Mouse (Mus musculus) C2C12 (cell line): Measurements from ENCODE around the gene Mpp3.

ENCODE experiments used
- MAX ChIP-seq: IDR thresholded peaks from one replicate; pipeline ENCODE4 v1.6.1; 2011; ENCODE audit warnings: mild to moderate bottlenecking, control low read depth
- MYOG ChIP-seq: IDR thresholded peaks from one replicate; pipeline ENCODE4 v1.6.1; 2011; ENCODE audit not compliant: control insufficient read depth, insufficient read length; ENCODE audit errors: extremely low read depth
- USF1 ChIP-seq: IDR thresholded peaks from one replicate; pipeline ENCODE4 v1.6.1; 2011; ENCODE audit warnings: low read depth, mild to moderate bottlenecking, control low read depth, moderate library complexity

DNA sequence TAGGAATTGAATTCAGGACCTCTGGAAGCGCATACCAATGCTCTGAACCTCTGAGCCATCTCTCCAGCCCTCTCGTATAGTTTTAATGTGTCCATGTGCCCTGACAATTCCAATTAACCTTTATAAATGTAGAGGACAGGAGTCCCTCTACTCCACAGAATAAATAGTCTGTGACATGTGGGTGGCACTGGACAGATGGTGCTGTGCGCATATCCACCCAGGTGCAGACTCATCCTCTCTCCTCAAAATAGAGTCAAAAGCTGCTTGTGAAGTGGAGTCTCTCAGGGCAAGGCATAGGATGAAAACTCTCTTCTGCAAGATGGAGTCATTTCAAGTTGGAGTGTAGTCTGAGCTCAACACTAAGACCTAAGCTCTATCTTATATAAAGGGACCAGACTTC is 38.0 kb downstream of the Mpp3 start:
- TF ChIP-seq USF1 (no peak), MYOG (no peak), MAX (no peak)
